Mouse (Mus musculus) kidney, adult 2 months (tissue): ENCODE data around the gene Spag7. TPM values are rescaled to one million over a fixed set of nuclear protein-coding genes. Genes with fewer than 3 reads are reported as not detected.
A peak's percentile ranks its signal among the peaks of the same experiment; 100 is the strongest.

ENCODE experiments used
- DNase-seq: peaks from one replicate; pipeline ENCODE4 v3.0.0; 2021
- H3K27ac ChIP-seq: fragments of 200-500 bp; 2 replicates; pipeline ENCODE4 v1.5.1; 2012; ENCODE audit warnings: low read depth, low read length, control low read depth, inconsistent platforms; ENCODE audit not compliant: insufficient read depth
- H3K27me3 ChIP-seq: fragments of 200-500 bp; replicated peaks from 2 replicates; pipeline ENCODE4 v1.6.1; 2012; ENCODE audit warnings: mild to moderate bottlenecking, moderate library complexity, low read length, inconsistent platforms; ENCODE audit not compliant: control insufficient read depth, insufficient read depth
- H3K36me3 ChIP-seq: fragments of 200-500 bp; 2 replicates; pipeline ENCODE4 v1.6.1; 2012; ENCODE audit warnings: mild to moderate bottlenecking, moderate library complexity, low read length, inconsistent platforms; ENCODE audit not compliant: control insufficient read depth, insufficient read depth
- H3K4me1 ChIP-seq: fragments of 200-500 bp; 2 replicates; pipeline ENCODE4 v1.6.1; 2011; ENCODE audit warnings: low read length; ENCODE audit not compliant: control insufficient read depth, insufficient read depth
- H3K4me3 ChIP-seq: fragments of 200-500 bp; 2 replicates; pipeline ENCODE4 v1.5.1; 2011; ENCODE audit warnings: mild to moderate bottlenecking, low read depth, low read length, control low read depth; ENCODE audit not compliant: insufficient read depth
- CTCF ChIP-seq: fragments of 200-500 bp; conservative IDR thresholded peaks from 2 replicates; pipeline ENCODE4 v1.5.1; 2011; ENCODE audit warnings: low read depth, mild to moderate bottlenecking, control low read depth, low read length, moderate library complexity, mixed read lengths; ENCODE audit not compliant: insufficient read depth, insufficient read length
- POLR2A ChIP-seq: fragments of 200-500 bp; IDR thresholded peaks from one replicate; pipeline ENCODE4 v1.6.1; 2011; ENCODE audit warnings: low read depth, low read length, control low read depth
- WGBS: fragments of 180-500 bp; shearing (Covaris S2); methylation state at CpG from one replicate; pipeline ENCODE4 v1.1.7; 2018; 5-methylcytosine and 5-hydroxymethylcytosine counted together
- polyA plus RNA-seq: library from polyadenylated mRNA; depleted of rRNA; stranded (reverse); fragments of >200 nt; gene quantifications from 2 replicates; pipeline ENCODE4 v1.2.3, GENCODE M21; 2012; rRNA removed

Spag7 gene
- polyA plus RNA-seq: 44.6 and 59.8 TPM in 2 replicates

- Histone ChIP-seq H3K27me3 (no peaks in the 10 kb centered on the region), H3K4me3 (peak within 1 kb of the TSS; percentile 69), H3K36me3 (peaks cover 7% of the 10 kb centered on the region), H3K27ac (peak within 1 kb of the TSS; percentile 94), H3K4me1 (peaks cover 8% of the 10 kb centered on the region; the same call in 1 of the 2 replicates)
- DNase-seq: peak; percentile 100
- WGBS: under 1% methylated on average over 44 of the region's 44 CpGs
- TF ChIP-seq CTCF (no peak), POLR2A (peak; percentile 58)
Observed at GRCm38 (mm10) chr11:70668771-70669505, at the start of gene Spag7. TSS of gene Spag7 (minus strand) at chr11:70669416.

DNA sequence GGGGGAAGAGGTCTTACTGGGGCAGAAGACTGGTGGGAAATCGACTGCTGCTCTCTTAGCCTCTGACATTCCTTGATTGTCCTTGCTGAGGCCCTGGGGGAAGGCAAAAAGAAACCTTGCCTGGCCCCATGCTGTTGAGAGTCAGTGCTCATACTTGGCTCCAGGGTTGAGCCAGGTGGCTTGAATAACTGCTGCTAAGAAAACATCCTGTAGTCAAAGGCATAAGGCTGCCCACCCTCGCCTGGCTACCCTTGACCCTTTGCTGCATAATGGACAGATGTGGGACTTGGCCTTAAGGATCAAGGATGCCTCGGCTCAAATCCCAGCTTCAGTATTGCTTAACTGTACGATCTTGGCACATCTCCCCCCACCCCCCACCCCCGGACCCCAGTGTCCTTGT lies 49.3 kb upstream of the Spag7 start:
- 73% methylated on average over 5 of the region's 5 CpGs for WGBS
- Histone ChIP-seq H3K27me3 (no peaks in the 10 kb centered on the region), H3K27ac (no peak overlapping the region), H3K4me3 (no peak overlapping the region), H3K4me1 (no peaks in the 10 kb centered on the region), H3K36me3 (no peaks in the 10 kb centered on the region)
- no peak for DNase-seq
- TF ChIP-seq POLR2A: no peak
- TF ChIP-seq CTCF: no peak

- WGBS: 75% methylated on average over 6 of the region's 6 CpGs
- TF ChIP-seq CTCF: no peak
- TF ChIP-seq POLR2A: no peak
- H3K4me3 ChIP-seq: no peak overlapping the region
- DNase-seq: no peak
- no peaks in the 10 kb centered on the region for H3K36me3 ChIP-seq
- H3K4me1 ChIP-seq: no peaks in the 10 kb centered on the region
- H3K27ac ChIP-seq: no peak overlapping the region
- H3K27me3 ChIP-seq: no peaks in the 10 kb centered on the region
Observed at GRCm38 (mm10) chr11:70715832-70716231, 46.6 kb upstream of the Spag7 start.

DNA sequence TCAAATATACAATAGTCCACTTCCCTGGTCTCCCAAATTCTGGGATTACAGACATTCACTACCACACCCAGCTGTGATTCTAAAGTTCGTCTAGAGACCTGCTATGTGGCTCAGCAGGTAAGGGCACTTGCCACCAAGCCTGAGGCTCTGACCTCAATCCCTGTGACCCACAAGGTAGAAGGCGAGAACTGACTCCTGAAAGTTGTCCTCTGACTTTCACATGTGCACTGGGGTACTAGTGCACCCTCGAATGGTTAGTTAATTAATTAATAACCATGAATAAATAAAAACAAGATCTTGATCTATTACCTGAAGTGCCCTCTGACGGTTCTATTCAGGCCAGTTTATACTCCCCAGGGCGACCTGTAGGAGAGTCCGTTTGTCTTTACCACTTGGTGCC lies 44.0 kb upstream of the Spag7 start:
- Histone ChIP-seq H3K36me3 (peaks cover 2% of the 10 kb centered on the region), H3K27me3 (no peaks in the 10 kb centered on the region), H3K4me3 (no peak overlapping the region), H3K27ac (no peak overlapping the region), H3K4me1 (no peaks in the 10 kb centered on the region)
- 50% methylated on average over 6 of the region's 6 CpGs for WGBS
- no peak for TF ChIP-seq POLR2A
- no peak for TF ChIP-seq CTCF
- DNase-seq: peak; percentile 53

- WGBS: 90% methylated on average over 10 of the region's 10 CpGs
- Histone ChIP-seq H3K36me3 (peaks cover 5% of the 10 kb centered on the region), H3K27ac (no peak overlapping the region), H3K4me1 (no peaks in the 10 kb centered on the region), H3K4me3 (no peak overlapping the region), H3K27me3 (no peaks in the 10 kb centered on the region)
- TF ChIP-seq CTCF (no peak), POLR2A (no peak)
- no peak for DNase-seq
Observed at GRCm38 (mm10) chr11:70711026-70711425, 41.8 kb upstream of the Spag7 start.

GRCm38 (mm10) chr11:70706127-70706526 lies 36.9 kb upstream of the Spag7 start:
- Histone ChIP-seq H3K27me3 (no peaks in the 10 kb centered on the region), H3K4me3 (no peak overlapping the region), H3K36me3 (peaks cover 8% of the 10 kb centered on the region), H3K27ac (no peak overlapping the region), H3K4me1 (peaks cover 7% of the 10 kb centered on the region; the same call in 1 of the 2 replicates)
- no peak for TF ChIP-seq CTCF
- no peak for TF ChIP-seq POLR2A
- WGBS: 64% methylated on average over 3 of the region's 3 CpGs
- no peak for DNase-seq

DNA sequence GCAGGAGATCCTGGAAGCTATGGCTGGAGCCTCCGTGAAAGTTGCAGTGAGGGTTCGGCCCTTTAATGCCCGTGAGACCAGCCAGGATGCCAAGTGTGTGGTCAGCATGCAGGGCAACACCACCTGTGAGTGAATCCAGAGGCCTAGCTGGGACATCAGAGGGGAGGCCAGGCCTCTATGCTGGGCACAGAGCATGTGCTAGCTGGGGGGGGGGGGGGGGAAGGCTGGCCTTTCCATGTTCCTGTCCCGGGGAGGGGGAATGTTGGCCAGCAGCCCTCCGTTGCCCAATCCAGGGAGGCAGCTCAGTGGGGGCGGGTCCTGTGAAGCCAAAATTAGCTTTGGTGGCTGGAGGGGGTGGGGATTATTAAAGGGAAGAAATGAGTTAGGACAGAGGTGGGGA lies 33.6 kb upstream of the Spag7 start:
- 37% methylated on average over 6 of the region's 6 CpGs for WGBS
- H3K4me3 ChIP-seq: no peak overlapping the region
- TF ChIP-seq CTCF (no peak), POLR2A (no peak)
- H3K36me3 ChIP-seq: peaks cover 6% of the 10 kb centered on the region
- H3K27ac ChIP-seq: no peak overlapping the region
- no peaks in the 10 kb centered on the region for H3K27me3 ChIP-seq
- H3K4me1 ChIP-seq: peaks cover 9% of the 10 kb centered on the region; the same call in 1 of the 2 replicates
- no peak for DNase-seq
